Mouse (Mus musculus): ENCODE measurements around the gene Gm47429. TPM values are rescaled to one million over a fixed set of nuclear protein-coding genes. Genes with fewer than 3 reads are reported as not detected.

The Gm47429 gene
- polyA plus RNA-seq, 1 experiment, result not detected

GRCm38 (mm10) chr13:50423625-50424209 lies 20.0 kb downstream of the Gm47429 start:
- Histone ChIP-seq H3K27ac (ENCODE audit: insufficient read depth, low read depth, low read length) (no peak overlapping the region), H3K4me1 (ENCODE audit: control insufficient read depth, insufficient read depth, low read length) (peaks cover 5% of the 10 kb centered on the region), H3K4me3 (ENCODE audit: insufficient read depth, low read length) (no peak overlapping the region)
- TF ChIP-seq CTCF (IDR thresholded peaks at IDR 0.05; ENCODE audit: low read depth, low read length) (no peak), POLR2A (IDR thresholded peaks at IDR 0.05; ENCODE audit: borderline replicate concordance, low read depth, low read length) (no peak)

DNA sequence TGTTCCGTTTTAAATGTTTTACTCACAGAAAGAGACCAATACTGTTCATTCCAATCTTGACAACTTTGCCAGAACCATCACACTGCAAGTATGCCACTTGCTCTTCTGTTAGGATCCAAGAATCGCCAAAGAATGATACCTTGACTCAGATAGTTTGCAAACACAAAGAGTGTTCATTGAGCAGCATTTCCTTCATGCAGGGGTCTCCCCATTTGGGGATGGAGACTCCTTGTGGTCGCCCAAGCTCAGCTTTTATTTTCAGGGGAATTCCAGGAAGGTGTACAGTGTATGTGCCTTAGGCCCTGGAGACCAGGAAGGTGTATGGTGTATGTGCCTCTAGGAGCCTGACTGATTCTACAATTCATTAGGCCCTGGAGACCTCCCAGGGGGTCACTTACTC lies 25.3 kb downstream of the Gm47429 start:
- peak overlapping the region; percentile 83 for H3K4me3 ChIP-seq (ENCODE audit: insufficient read depth, low read length)

GRCm38 (mm10) chr13:50417389-50418183 lies 26.1 kb downstream of the Gm47429 start, which contains the start of gene Fbxw17:
TSS of gene Fbxw17 (plus strand) at chr13:50417864.
- H3K4me1 ChIP-seq (ENCODE audit: control insufficient read depth, insufficient read depth, low read length), result peaks cover 9% of the 10 kb centered on the region
- peak within 1 kb of the TSS; percentile 83 for H3K4me3 ChIP-seq (ENCODE audit: insufficient read depth, low read length)
- no peak within 1 kb of the TSS for H3K27ac ChIP-seq (ENCODE audit: insufficient read depth, low read depth, low read length)
- TF ChIP-seq CTCF (IDR thresholded peaks at IDR 0.05; ENCODE audit: low read depth, low read length) (no peak), POLR2A (IDR thresholded peaks at IDR 0.05; ENCODE audit: borderline replicate concordance, low read depth, low read length) (no peak)

More for the DNA sequence above, 25.3 kb downstream of the Gm47429 start:
- Histone ChIP-seq H3K27ac (ENCODE audit: insufficient read depth, low read depth, low read length) (no peak overlapping the region), H3K4me1 (ENCODE audit: control insufficient read depth, insufficient read depth, low read length) (peaks cover 9% of the 10 kb centered on the region)
- TF ChIP-seq CTCF (IDR thresholded peaks at IDR 0.05; ENCODE audit: low read depth, low read length) (no peak), POLR2A (IDR thresholded peaks at IDR 0.05; ENCODE audit: borderline replicate concordance, low read depth, low read length) (no peak)

Other genes starting within 250 kb of the Gm47429 start
- not detected in 2 replicates for gene Gm906, start 193.6 kb downstream of the Gm47429 start, polyA plus RNA-seq (2012; ENCODE audit: insufficient read depth, insufficient read length, missing spikeins)
- gene Fbxw17, start 26.0 kb downstream of the Gm47429 start, polyA plus RNA-seq (2012; ENCODE audit: insufficient read depth, insufficient read length, missing spikeins), result 69.3 and 80.4 TPM in 2 replicates
- not detected in 2 replicates for gene Nutm2, start 23.4 kb upstream of the Gm47429 start, polyA plus RNA-seq (2012; ENCODE audit: insufficient read depth, insufficient read length, missing spikeins)
- gene Gm904, start 199.3 kb upstream of the Gm47429 start, polyA plus RNA-seq (2012; ENCODE audit: insufficient read depth, insufficient read length, missing spikeins), result not detected in 2 replicates

All from bone marrow macrophage, adult 2 months (primary cell).